Mouse (Mus musculus) liver (tissue): Measurements from ENCODE around the gene Atad5.
"Not testable (repeated sequence)": the region's sequence is repeated elsewhere in the genome, so short reads cannot be mapped to it uniquely, and the experiment has no call there.

Experiments used
- DNase-seq: peaks from one replicate; pipeline ENCODE4 v3.0.0-alpha.2; 2020; ENCODE audit warnings: mixed read lengths

The Atad5 gene

GRCm38 (mm10) chr11:80081786-80082319 lies 7.3 kb upstream of the Atad5 start:
- peak; percentile 16 for DNase-seq

- DNase-seq, result peak; percentile 35
These were observed 3.7 kb upstream of the Atad5 start for GRCm38 (mm10) chr11:80085356-80086055.

- peak; percentile 92 for DNase-seq
These were observed 2.4 kb upstream of the Atad5 start for GRCm38 (mm10) chr11:80086844-80087243.

DNA sequence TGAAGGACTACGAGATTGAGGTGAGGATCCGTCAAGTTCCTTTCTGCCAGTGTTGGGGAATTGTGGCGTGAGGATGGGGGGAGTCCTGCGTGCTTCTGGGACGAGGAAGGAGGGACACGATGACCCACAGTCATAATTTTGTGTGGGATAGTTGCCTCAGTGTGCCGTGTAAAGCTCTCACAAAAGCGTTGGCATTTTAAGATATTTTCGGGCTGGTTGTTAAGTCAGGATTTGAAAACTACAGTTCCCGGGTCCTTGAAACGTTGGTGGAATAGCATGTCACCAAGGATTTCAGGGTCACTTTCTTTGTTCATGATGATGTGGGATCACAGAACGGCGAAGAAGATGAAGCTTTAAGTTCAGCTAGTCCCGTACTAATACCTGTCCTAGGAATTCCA lies 616 bp downstream of the Atad5 start:
- DNase-seq, result no peak

DNA sequence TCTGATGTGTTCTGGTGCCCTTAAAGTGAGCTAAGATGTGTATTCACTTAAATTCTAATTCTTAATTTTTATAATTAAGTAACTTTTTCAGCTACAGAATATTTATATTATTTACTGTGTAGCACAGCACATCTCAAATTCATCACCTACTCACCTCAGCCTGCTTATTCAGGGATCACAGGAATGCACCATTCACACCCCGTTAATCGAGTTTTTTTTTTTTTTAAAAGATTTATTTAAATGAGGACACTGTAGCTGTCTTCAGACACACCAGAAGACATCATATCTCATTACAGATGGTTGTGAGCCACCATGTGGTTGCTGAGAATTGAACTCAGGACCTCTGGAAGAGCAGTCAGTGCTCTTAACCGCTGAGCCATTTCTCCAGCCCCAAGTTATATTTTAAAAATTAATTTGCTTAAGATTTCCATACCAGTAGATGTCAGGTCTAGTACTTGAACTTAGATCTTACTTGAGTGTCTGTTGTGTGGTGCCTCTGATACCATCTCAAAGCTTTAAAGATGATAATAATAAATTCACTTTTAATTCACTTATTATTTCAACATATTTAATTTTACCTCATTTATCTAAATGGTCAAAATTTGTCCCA lies 1.5 kb downstream of the Atad5 start:
- DNase-seq, result no peak

GRCm38 (mm10) chr11:80098444-80099056 lies 9.3 kb downstream of the Atad5 start:
- no peak for DNase-seq

DNA sequence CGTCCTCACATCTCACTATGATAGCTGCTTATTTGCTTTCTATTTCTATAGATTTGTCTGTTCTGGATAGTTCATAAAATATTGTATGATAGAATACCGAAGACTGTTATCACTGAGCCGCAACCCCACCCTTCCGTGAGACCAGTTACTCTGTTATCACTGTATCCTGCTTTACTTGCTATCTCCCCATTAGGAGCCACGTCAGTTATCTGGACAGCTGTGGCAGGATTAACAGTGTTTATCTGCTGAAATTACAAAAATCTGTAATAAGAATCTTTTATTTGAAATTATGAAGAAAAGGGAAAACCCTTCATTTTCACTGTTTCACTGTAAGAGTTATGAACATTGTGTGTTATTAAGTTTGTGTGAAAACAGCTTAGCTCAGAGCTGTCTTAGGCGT lies 12.1 kb downstream of the Atad5 start:
- peak; percentile 32 for DNase-seq

DNA sequence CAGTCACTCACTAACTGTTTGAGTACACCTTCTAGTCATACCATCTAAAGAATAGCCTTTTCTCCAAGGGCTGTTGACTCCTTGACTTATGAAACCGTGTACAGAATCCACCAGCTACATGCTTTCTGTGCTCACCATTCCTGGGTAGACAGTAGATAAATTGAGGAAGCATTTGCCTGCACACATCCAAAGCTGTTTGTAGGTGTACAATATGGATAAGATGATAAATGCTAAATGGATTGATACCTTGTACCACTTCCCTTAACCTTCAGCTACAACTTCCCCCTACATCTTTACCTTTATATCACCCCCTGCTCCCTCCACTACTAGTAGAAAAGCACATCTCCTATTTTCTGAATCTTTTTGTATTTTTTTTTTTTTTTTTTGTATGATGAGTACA lies 15.2 kb downstream of the Atad5 start:
- no peak for DNase-seq

DNA sequence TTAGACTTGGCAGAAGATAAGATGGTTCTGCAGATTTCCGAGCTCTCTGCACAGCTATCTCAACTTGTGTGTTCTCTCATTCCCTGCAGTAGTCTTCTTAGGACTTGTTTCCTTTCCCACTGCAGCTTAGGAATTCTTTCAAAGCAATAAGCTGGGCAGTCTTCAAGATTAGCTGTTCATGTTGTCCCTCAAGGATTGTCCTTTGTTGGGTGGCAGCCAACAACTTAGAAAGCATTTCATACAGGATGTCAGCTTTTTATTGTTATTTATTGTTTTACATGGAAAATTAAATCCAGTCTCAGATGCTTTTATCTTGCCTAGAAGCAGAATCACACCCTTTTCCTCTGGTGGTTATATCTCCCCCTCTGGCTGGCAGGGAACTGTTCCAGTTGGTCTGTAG lies 27.2 kb downstream of the Atad5 start:
- no peak for DNase-seq

DNA sequence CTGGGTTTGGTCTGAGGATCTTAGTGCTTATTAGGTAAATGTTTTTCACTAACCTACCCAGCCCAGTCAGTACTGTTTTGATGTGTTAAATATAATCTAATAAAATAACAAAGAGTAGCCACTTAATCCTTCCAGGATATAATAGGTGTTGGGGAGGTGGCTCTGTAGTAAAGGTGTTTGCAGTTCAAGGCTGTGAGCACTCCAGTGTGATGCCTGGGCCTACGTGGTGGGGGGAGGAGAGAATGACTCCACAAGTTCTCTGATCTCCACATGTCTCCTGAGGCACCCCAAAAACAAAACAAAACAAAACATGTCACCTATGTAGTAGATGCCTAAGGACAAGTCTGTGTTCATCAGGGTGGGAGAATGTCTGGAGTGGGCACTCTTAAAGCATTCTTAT lies 42.9 kb downstream of the Atad5 start:
- DNase-seq, result no peak

GRCm38 (mm10) chr11:80134744-80135143 lies 45.5 kb downstream of the Atad5 start:
- DNase-seq, result no peak

DNA sequence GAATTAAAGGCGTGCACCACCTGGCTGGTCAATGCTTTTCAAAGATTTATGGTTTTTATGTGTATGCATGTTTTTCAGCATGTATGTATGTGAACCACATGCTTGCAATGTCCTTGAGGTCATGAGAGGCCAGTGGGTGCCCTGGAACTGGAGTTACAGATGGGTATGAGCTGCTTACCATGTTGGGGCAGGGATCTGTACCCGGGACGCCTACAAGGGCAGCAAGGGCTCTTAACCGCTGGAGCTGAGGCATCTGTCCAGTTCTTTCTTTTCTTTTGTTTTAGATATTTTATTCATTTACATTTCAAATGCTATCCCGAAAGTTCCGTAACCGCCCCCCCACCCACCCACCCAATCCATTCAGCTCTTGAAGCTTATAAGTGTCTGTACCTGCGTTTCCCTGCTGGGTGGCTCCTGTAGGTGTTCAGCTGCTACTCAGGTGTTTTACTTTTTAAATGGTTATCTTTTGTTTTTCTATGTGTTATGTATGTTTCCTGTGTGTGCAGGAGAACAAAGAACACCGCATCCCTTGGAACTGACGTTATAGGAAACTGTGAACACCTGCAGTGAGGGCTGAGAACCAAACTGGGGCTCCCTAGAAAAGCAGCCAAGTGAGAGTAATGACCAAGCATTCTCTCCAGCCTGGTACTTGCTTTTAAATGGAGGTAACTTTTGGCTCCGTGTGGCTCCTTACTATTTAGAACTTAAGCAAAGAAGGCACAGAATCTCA lies 46.9 kb downstream of the Atad5 start:
- DNase-seq, result no peak

DNA sequence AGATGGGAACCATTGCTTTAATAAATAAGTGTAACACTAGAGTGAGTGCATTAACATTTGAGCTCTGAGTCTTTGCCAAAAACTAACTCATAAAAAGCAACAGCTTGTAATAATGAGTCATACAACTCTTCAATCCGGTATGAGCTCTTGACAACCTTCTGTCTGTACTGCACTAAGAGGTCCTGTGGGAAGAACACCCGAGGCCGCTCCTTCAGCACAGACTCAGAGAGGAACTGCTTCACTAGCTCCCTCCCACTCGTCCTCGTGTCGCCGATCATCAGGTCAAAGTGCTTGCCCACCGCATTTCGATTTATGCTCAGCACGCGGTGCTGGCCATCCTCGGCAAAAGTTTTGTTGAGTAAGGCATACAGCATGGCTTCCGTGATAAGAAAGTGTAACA lies 47.6 kb downstream of the Atad5 start:
- DNase-seq, result no peak

- DNase-seq, result no peak
These were observed 48.6 kb downstream of the Atad5 start for GRCm38 (mm10) chr11:80137773-80138172.

DNA sequence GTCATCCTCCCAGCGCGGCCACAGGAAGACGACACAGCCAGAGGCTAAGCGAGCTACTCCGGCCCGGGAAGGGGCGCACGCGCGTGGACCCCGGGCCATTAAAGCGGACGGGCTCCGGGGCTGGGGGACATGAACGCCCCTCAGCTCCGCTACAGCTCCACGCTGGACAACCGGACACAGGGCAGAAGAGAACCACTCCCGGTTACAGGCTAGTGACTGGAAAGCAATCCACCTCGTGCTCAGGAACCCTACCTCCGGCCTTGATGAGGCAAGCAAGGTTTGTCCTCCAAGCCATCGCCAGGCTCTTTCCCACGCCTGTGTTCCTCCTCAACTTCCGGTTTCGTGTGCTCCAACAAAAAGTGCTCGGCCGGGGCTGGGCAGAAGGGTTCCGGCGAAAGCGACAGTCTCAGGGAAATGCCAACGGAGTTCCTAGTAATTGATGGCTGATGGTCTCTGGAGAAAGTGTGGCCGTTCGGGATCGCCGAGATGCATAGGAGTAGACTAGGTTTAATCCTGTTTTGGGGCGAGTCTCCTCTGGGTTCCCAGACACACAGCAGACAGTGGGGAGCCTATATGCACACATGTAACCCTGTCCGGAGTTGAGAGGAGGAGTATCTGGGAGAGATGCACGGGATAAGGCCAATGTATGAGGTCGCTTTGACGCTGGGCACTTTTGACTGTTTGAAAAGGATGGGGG lies 52.8 kb downstream of the Atad5 start, which contains the start of gene Tefm:
TSS of gene Tefm (minus strand) at position 351 of the 697 bp plus-strand sequence.
- DNase-seq, result peak; percentile 82

- no peak for DNase-seq
These were observed 53.7 kb downstream of the Atad5 start for GRCm38 (mm10) chr11:80142872-80143271.

GRCm38 (mm10) chr11:80145787-80146275 lies 56.6 kb downstream of the Atad5 start:
- DNase-seq, result peak; percentile 22

DNA sequence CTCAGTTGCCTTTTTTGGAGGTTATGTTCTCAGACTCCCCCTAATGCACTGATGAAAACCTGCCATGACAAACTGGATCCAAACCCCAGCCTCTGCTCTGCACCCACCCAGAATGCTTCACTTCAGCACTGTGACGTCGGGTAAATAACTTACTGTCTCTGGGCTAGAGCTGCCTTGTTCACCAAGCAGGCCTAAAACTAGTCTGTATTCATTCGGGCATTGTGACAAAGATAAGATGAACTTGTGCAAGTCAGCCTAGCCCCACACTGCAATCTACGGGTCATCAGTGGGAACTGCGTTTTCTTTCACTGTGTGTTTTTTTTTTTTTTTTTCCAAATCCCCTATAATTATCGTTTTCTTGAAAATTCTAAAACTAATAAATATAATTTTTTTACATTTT lies 58.5 kb downstream of the Atad5 start:
- no peak for DNase-seq

DNA sequence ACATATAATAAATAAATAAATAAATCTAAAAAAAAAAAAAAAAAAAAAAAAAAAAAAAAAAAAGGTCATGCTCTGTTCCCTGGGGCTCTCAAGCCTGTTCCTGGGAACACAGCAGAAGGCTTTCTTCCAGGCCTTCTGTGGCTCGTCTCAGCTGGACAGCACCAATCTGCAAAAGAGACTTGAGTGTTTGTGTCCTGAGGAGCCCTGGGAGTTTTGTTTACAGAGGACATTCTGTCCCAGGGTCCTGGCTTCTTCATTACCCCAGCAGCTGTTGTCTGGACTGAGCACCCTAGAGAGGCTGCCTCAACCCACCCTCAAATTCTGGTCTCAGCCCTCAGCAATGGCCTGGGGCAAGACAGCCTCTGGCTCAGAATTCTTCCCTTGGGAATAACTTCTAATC lies 59.1 kb downstream of the Atad5 start:
- DNase-seq, result no peak

DNA sequence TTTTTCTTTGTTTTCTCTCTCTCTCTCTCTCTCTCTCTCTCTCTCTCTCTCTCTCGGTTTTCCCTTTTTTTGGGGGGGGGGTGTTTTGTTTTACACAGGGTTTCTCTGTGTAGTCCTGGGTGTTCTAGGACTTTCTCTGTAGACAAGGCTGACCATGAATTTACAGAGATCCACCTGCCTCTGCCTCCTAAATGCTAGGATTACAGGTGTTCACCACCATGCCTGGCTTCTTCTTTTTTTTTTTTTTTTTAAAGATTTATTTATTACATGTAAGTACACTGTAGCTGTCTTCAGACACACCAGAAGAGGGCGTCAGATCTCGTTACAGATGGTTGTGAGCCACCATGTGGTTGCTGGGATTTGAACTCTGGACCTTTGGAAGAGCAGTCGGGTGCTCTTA lies 59.8 kb downstream of the Atad5 start:
- not testable (repeated sequence) for DNase-seq

DNA sequence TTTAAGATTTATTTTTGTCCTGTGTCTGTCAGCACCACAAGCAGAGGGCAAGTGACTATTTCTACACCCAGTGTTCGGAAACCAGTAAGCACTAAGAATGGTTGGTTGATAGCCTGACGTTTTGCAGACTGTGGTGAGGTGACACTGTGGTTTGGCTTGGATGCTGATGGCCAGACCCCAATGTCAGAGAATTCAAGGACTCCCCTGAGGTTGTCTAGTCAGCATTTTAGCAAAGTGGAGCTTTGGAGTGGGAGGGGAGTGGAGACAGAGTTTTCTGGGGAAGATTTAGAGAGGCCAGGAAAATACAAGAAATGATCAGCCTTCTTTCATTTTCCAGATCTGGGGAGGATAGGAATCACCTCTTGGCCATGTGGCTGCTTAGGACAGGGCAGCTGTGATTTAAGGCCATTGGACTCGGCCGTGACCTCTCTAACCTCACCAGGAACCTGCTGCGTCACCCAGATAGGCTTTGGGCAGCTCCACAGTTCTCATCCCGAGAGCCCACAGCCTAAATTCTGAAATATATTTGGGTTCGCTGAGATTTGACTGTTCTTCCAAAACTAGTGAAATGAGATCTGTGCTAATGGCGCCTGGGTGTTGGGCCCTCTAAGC lies 60.3 kb downstream of the Atad5 start:
- no peak for DNase-seq

DNA sequence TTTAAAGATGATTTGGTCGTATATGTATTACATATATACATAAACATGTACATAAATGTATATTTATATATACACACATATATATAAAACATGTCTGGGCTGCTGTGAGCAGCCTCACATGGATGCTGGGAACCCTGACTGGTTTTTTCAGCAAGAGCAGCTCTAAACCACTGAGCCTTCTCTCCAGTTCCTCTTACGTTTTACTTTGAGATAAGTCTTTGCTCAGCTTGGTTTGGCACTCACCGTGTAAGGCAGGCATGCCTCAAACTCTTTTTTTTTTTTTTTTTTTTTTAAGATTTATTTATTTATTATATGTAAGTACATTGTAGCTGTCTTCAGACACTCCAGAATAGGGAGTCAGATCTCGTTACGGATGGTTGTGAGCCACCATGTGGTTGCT lies 61.4 kb downstream of the Atad5 start:
- DNase-seq, result no peak
